Comparison of ENCODE assay signal across 9 mouse cellular contexts in genomic region chr4:151972221-151972967, GRCm38 (mm10). TPM values are rescaled to one million over a fixed set of nuclear protein-coding genes. Genes with fewer than 3 reads are reported as not detected.
DNase-seq lines count a peak whose midpoint lies in the region; ATAC-seq and TF ChIP-seq lines count a peak whose summit lies in the region.
"Had no signal": no experiment of that assay in that cellular context is flagged by ENCODE, and none has a peak within 500 bp of the region (broad histone marks: within the 10 kb centered on the region; RNA-seq: fewer than 3 reads in every experiment).

No protein-coding gene starts in this region.

- WGBS in intestine, postnatal 0 days = 65% methylated on average over 10 of the region's 10 CpGs
- WGBS in intestine, embryonic 15.5 days = 71% methylated on average over 10 of the region's 10 CpGs
- 75% methylated on average over 10 of the region's 10 CpGs for WGBS in liver, postnatal 0 days (ENCODE audit: insufficient replicate concordance)

- H3K9ac ChIP-seq in intestine, postnatal 0 days (ENCODE audit: low read depth, low read length) = no peak overlapping the region
- H3K9ac ChIP-seq in intestine, embryonic 15.5 days = no peak overlapping the region
- no peak overlapping the region for H3K9ac ChIP-seq in liver, postnatal 0 days (replicated peaks)
- H3K9ac ChIP-seq: embryonic facial prominence, embryonic 12.5 days had no signal

- H3K27ac ChIP-seq in intestine, postnatal 0 days (ENCODE audit: low read depth, low read length) = no peak overlapping the region
- no peak overlapping the region for H3K27ac ChIP-seq in intestine, embryonic 15.5 days
- no peak overlapping the region for H3K27ac ChIP-seq in liver, postnatal 0 days (ENCODE audit: low read depth)
- H3K27ac ChIP-seq: embryonic facial prominence, embryonic 12.5 days had no signal

- no peaks in the 10 kb centered on the region for H3K9me3 ChIP-seq in intestine, postnatal 0 days (ENCODE audit: control insufficient read depth)
- no peaks in the 10 kb centered on the region for H3K9me3 ChIP-seq in intestine, embryonic 15.5 days
- no peaks in the 10 kb centered on the region for H3K9me3 ChIP-seq in liver, postnatal 0 days (ENCODE audit: low read length)
- H3K9me3 ChIP-seq: embryonic facial prominence, embryonic 12.5 days had no signal

- no peak for ATAC-seq in intestine, postnatal 0 days
- ATAC-seq in intestine, embryonic 15.5 days = no peak
- 0 out of 2 replicates have a peak, but pooled peaks have one; percentile 21 for ATAC-seq in liver, postnatal 0 days

- peak; percentile 63 for DNase-seq in CD4-positive, CD25-positive, alpha-beta regulatory T cell, adult 2 months (ENCODE audit: low read depth, low spot score)
- DNase-seq in R1 (ENCODE audit: low read depth, low spot score) = peak; percentile 75
- DNase-seq in liver, postnatal 0 days = no peak
- no peak for DNase-seq in c-Kit-positive CD71-positive TER-119-positive erythroid progenitor cells, embryonic 14.5 days (ENCODE audit: low spot score)
- DNase-seq in right cerebral cortex, postnatal 36 days (ENCODE audit: low spot score in 2 of 2) = no peak
- no peak for DNase-seq in layer of hippocampus, postnatal 36 days

- no peak for TF ChIP-seq EP300 in liver, postnatal 0 days (IDR thresholded peaks at IDR 0.05; ENCODE audit: low read depth)

- no peaks in the 10 kb centered on the region for H3K27me3 ChIP-seq in intestine, postnatal 0 days (replicated peaks; ENCODE audit: control insufficient read depth, insufficient read depth, low read length)
- no peaks in the 10 kb centered on the region for H3K27me3 ChIP-seq in intestine, embryonic 15.5 days (replicated peaks)
- H3K27me3 ChIP-seq in liver, postnatal 0 days (ENCODE audit: insufficient read depth, low read length) = no peaks in the 10 kb centered on the region
- H3K27me3 ChIP-seq: embryonic facial prominence, embryonic 12.5 days had no signal

- H3K4me2 ChIP-seq in intestine, postnatal 0 days (replicated peaks; ENCODE audit: low read depth) = no peak overlapping the region
- H3K4me2 ChIP-seq in intestine, embryonic 15.5 days (replicated peaks) = no peak overlapping the region
- H3K4me2 ChIP-seq in liver, postnatal 0 days (ENCODE audit: low read depth, low read length) = no peak overlapping the region
- H3K4me2 ChIP-seq: embryonic facial prominence, embryonic 12.5 days had no signal

- no peaks in the 10 kb centered on the region for H3K4me1 ChIP-seq in intestine, postnatal 0 days (replicated peaks; ENCODE audit: control insufficient read depth, insufficient read depth, low read length)
- H3K4me1 ChIP-seq in intestine, embryonic 15.5 days (replicated peaks) = no peaks in the 10 kb centered on the region
- H3K4me1 ChIP-seq in liver, postnatal 0 days (ENCODE audit: insufficient read depth) = no peaks in the 10 kb centered on the region
- H3K4me1 ChIP-seq: embryonic facial prominence, embryonic 12.5 days had no signal

- H3K4me3 ChIP-seq in intestine, postnatal 0 days (ENCODE audit: low read depth, low read length) = no peak overlapping the region
- no peak overlapping the region for H3K4me3 ChIP-seq in intestine, embryonic 15.5 days (replicated peaks)
- H3K4me3 ChIP-seq in liver, postnatal 0 days (ENCODE audit: low read depth, low read length) = no peak overlapping the region
- H3K4me3 ChIP-seq: embryonic facial prominence, embryonic 12.5 days had no signal

- TF ChIP-seq CTCF in intestine, postnatal 0 days (IDR thresholded peaks at IDR 0.05; ENCODE audit: low read depth) = peak; percentile 75
- TF ChIP-seq CTCF in liver, postnatal 0 days (IDR thresholded peaks at IDR 0.05; ENCODE audit: low read depth) = peak; percentile 82

- H3K36me3 ChIP-seq in intestine, postnatal 0 days (ENCODE audit: control insufficient read depth, insufficient read depth) = peaks cover 71% of the 10 kb centered on the region
- H3K36me3 ChIP-seq in intestine, embryonic 15.5 days = peaks cover 31% of the 10 kb centered on the region
- peaks cover 61% of the 10 kb centered on the region for H3K36me3 ChIP-seq in liver, postnatal 0 days (replicated peaks; ENCODE audit: insufficient read depth, low read length)

RNA-seq across cellular contexts. Expression of gene Thap3, which starts 16.4 kb away (rescaled TPM):
- polyA plus RNA-seq in intestine, postnatal 0 days (2015; fragmentation: Nextera tagmentation; extraction: Ambion mirVana) = 15.4 and 16.6 TPM in 2 replicates
- polyA plus RNA-seq in intestine, embryonic 15.5 days (2015; fragmentation: Nextera tagmentation; extraction: Ambion mirVana) = 31.2 and 32.0 TPM in 2 replicates
- 5.7 and 6.8 TPM in 2 replicates for polyA plus RNA-seq in liver, postnatal 0 days (2015; fragmentation: Nextera tagmentation; extraction: Ambion mirVana)
- 10 to 100 TPM; 24.6 to 29.9 TPM for total RNA-seq in layer of hippocampus, postnatal 36 days (2021)

RNA-seq across cellular contexts. Expression of gene Phf13, which starts 23.7 kb away (rescaled TPM):
- polyA plus RNA-seq in intestine, postnatal 0 days (2015; fragmentation: Nextera tagmentation; extraction: Ambion mirVana) = 10.6 and 11.0 TPM in 2 replicates
- 20.4 and 21.0 TPM in 2 replicates for polyA plus RNA-seq in intestine, embryonic 15.5 days (2015; fragmentation: Nextera tagmentation; extraction: Ambion mirVana)
- polyA plus RNA-seq in liver, postnatal 0 days (2015; fragmentation: Nextera tagmentation; extraction: Ambion mirVana) = 3.6 and 4.1 TPM in 2 replicates
- total RNA-seq in layer of hippocampus, postnatal 36 days (2021) = 10 to 100 TPM; 11.1 to 11.6 TPM

RNA-seq across cellular contexts. Expression of gene Klhl21, which starts 36.2 kb away (rescaled TPM):
- polyA plus RNA-seq in intestine, postnatal 0 days (2015; fragmentation: Nextera tagmentation; extraction: Ambion mirVana) = 5.3 and 5.8 TPM in 2 replicates
- 10.6 and 10.9 TPM in 2 replicates for polyA plus RNA-seq in intestine, embryonic 15.5 days (2015; fragmentation: Nextera tagmentation; extraction: Ambion mirVana)
- polyA plus RNA-seq in liver, postnatal 0 days (2015; fragmentation: Nextera tagmentation; extraction: Ambion mirVana) = 4.2 TPM in 2 replicates
- 10 to 100 TPM; 20.5 to 21.4 TPM for total RNA-seq in layer of hippocampus, postnatal 36 days (2021)

RNA-seq across cellular contexts. Expression of gene Dnajc11, which starts 38.9 kb away (rescaled TPM):
- 25.7 and 29.7 TPM in 2 replicates for polyA plus RNA-seq in intestine, postnatal 0 days (2015; fragmentation: Nextera tagmentation; extraction: Ambion mirVana)
- polyA plus RNA-seq in intestine, embryonic 15.5 days (2015; fragmentation: Nextera tagmentation; extraction: Ambion mirVana) = 73.2 and 75.6 TPM in 2 replicates
- 28.8 and 29.2 TPM in 2 replicates for polyA plus RNA-seq in liver, postnatal 0 days (2015; fragmentation: Nextera tagmentation; extraction: Ambion mirVana)
- 10 to 100 TPM; 62.0 to 63.1 TPM for total RNA-seq in layer of hippocampus, postnatal 36 days (2021)

RNA-seq across cellular contexts. Expression of gene Zbtb48, which starts 55.1 kb away (rescaled TPM):
- 6.7 and 7.6 TPM in 2 replicates for polyA plus RNA-seq in intestine, postnatal 0 days (2015; fragmentation: Nextera tagmentation; extraction: Ambion mirVana)
- 15.6 and 19.0 TPM in 2 replicates for polyA plus RNA-seq in intestine, embryonic 15.5 days (2015; fragmentation: Nextera tagmentation; extraction: Ambion mirVana)
- 7.4 and 8.5 TPM in 2 replicates for polyA plus RNA-seq in liver, postnatal 0 days (2015; fragmentation: Nextera tagmentation; extraction: Ambion mirVana)
- total RNA-seq in layer of hippocampus, postnatal 36 days (2021) = 10 to 100 TPM; 11.7 to 13.7 TPM

Comparison
In these comparisons a context has a peak if more than half of its experiments do, and no peak if none do; other contexts are left out.
1. DNase-seq: peak in CD4-positive, CD25-positive, alpha-beta regulatory T cell, adult 2 months (single experiment) and R1 (single experiment); none in liver, postnatal 0 days (single experiment), c-Kit-positive CD71-positive TER-119-positive erythroid progenitor cells, embryonic 14.5 days (single experiment), right cerebral cortex, postnatal 36 days (0 of 2) and layer of hippocampus, postnatal 36 days (0 of 2).